In the genomic region with DNA sequence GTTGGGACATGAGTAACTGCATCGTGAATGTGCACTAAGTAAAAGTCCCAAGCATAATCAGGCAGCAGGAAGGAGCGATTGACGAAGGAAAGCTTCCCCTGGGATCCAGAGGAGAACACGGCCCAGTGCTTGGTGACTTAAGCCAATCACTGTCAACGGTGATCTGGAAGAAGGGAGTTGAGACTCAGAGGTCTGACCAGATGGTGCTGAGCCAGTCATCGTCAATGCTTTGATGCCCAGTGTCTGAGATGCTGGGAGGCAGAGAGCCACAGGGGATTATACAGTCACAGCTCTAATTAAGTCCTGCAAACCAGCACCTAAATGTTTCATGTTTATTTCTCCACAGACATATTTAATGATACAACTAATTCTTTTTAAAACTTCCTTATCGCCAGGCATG, we compare ENCODE assay signal across 23 mouse cellular contexts. TPM values are rescaled to one million over a fixed set of nuclear protein-coding genes. Genes with fewer than 3 reads are reported as not detected.
A peak's percentile ranks its signal among the peaks of the same experiment; 100 is the strongest.
DNase-seq lines count a peak whose midpoint lies in the region; ATAC-seq and TF ChIP-seq lines count a peak whose summit lies in the region.
"Had no signal": no experiment of that assay in that cellular context is flagged by ENCODE, and none has a peak within 500 bp of the region (broad histone marks: within the 10 kb centered on the region; RNA-seq: fewer than 3 reads in every experiment).

No protein-coding gene starts in this region.

- WGBS in midbrain, embryonic 10.5 days: 63% methylated on average over 7 of the region's 7 CpGs
- 58% methylated on average over 7 of the region's 7 CpGs for WGBS in midbrain, embryonic 11.5 days
- WGBS in midbrain, postnatal 0 days: 38% methylated on average over 7 of the region's 7 CpGs
- WGBS in midbrain, embryonic 13.5 days: 51% methylated on average over 7 of the region's 7 CpGs
- 72% methylated on average over 7 of the region's 7 CpGs for WGBS in intestine, postnatal 0 days

- H3K27me3 ChIP-seq in midbrain, embryonic 10.5 days (ENCODE audit: low read depth, poor library complexity, severe bottlenecking): no peaks in the 10 kb centered on the region
- no peaks in the 10 kb centered on the region for H3K27me3 ChIP-seq in midbrain, embryonic 11.5 days (ENCODE audit: control insufficient read depth, insufficient read depth, low read length)
- H3K27me3 ChIP-seq in midbrain, postnatal 0 days (ENCODE audit: insufficient read depth, low read length): no peaks in the 10 kb centered on the region
- no peaks in the 10 kb centered on the region for H3K27me3 ChIP-seq in midbrain, embryonic 13.5 days
- H3K27me3 ChIP-seq in intestine, postnatal 0 days (replicated peaks; ENCODE audit: control insufficient read depth, insufficient read depth, low read length): no peaks in the 10 kb centered on the region
- H3K27me3 ChIP-seq: forebrain, embryonic 13.5 days; hindbrain, embryonic 13.5 days had no signal

- peak; percentile 12 for DNase-seq in midbrain, embryonic 10.5 days (ENCODE audit: low spot score)
- no peak for DNase-seq in midbrain, embryonic 11.5 days (ENCODE audit: low spot score, missing footprints)
- DNase-seq in midbrain, postnatal 0 days (ENCODE audit: low spot score): peak; percentile 15
- DNase-seq in forelimb bud, embryonic 11.5 days (ENCODE audit: low read depth, low spot score): peak; percentile 28
- DNase-seq: adrenal gland, adult 8-10 months; adrenal gland, postnatal 25 days; cerebellum, adult 18-20 months; cerebellum, adult 9-10 months; cerebellum, postnatal 14 days; forebrain, postnatal 0 days; gastrocnemius, postnatal 25 days; heart, adult 2 months had no signal

- no peak overlapping the region for H3K9ac ChIP-seq in midbrain, embryonic 11.5 days (ENCODE audit: low read length)
- H3K9ac ChIP-seq in midbrain, postnatal 0 days (replicated peaks; ENCODE audit: low read length, poor library complexity, severe bottlenecking): no peak overlapping the region
- no peak overlapping the region for H3K9ac ChIP-seq in midbrain, embryonic 13.5 days (replicated peaks)
- H3K9ac ChIP-seq in intestine, postnatal 0 days (ENCODE audit: low read depth, low read length): no peak overlapping the region
- H3K9ac ChIP-seq: forebrain, embryonic 13.5 days; forebrain, postnatal 0 days; hindbrain, embryonic 13.5 days had no signal

- ATAC-seq in midbrain, embryonic 11.5 days (ENCODE audit: low FRiP score): no peak
- ATAC-seq in midbrain, postnatal 0 days (ENCODE audit: low FRiP score): no peak
- ATAC-seq in midbrain, embryonic 13.5 days: no peak
- ATAC-seq in intestine, postnatal 0 days: no peak
- ATAC-seq in inflammation-experienced regulatory T-cells, adult 6 months: no peak
- ATAC-seq: activated CD4-positive, CD25-positive, alpha-beta regulatory T cell, adult 4 months; CD4-positive, CD25-positive, alpha-beta regulatory T cell, adult 4 months; forebrain, embryonic 13.5 days; forebrain, postnatal 0 days; hindbrain, postnatal 0 days had no signal

- no peaks in the 10 kb centered on the region for H3K36me3 ChIP-seq in midbrain, embryonic 10.5 days
- no peaks in the 10 kb centered on the region for H3K36me3 ChIP-seq in midbrain, embryonic 11.5 days (ENCODE audit: control insufficient read depth, insufficient read depth, low read length)
- no peaks in the 10 kb centered on the region for H3K36me3 ChIP-seq in midbrain, postnatal 0 days (ENCODE audit: insufficient read depth, low read length)
- H3K36me3 ChIP-seq in midbrain, embryonic 13.5 days: no peaks in the 10 kb centered on the region
- H3K36me3 ChIP-seq in intestine, postnatal 0 days (ENCODE audit: control insufficient read depth, insufficient read depth): no peaks in the 10 kb centered on the region
- H3K36me3 ChIP-seq: forebrain, embryonic 10.5 days; heart, embryonic 10.5 days; hindbrain, embryonic 13.5 days had no signal

- no peaks in the 10 kb centered on the region for H3K4me1 ChIP-seq in midbrain, embryonic 10.5 days
- no peaks in the 10 kb centered on the region for H3K4me1 ChIP-seq in midbrain, embryonic 11.5 days (ENCODE audit: control insufficient read depth, insufficient read depth, low read length)
- H3K4me1 ChIP-seq in midbrain, postnatal 0 days (ENCODE audit: insufficient read depth, low read length): no peaks in the 10 kb centered on the region
- H3K4me1 ChIP-seq in midbrain, embryonic 13.5 days (replicated peaks): no peaks in the 10 kb centered on the region
- H3K4me1 ChIP-seq in intestine, postnatal 0 days (replicated peaks; ENCODE audit: control insufficient read depth, insufficient read depth, low read length): no peaks in the 10 kb centered on the region
- H3K4me1 ChIP-seq: heart, embryonic 10.5 days had no signal

- H3K9me3 ChIP-seq in midbrain, embryonic 10.5 days (replicated peaks): no peaks in the 10 kb centered on the region
- H3K9me3 ChIP-seq in midbrain, embryonic 11.5 days (ENCODE audit: control insufficient read depth, low read length): no peaks in the 10 kb centered on the region
- H3K9me3 ChIP-seq in midbrain, postnatal 0 days (ENCODE audit: low read length): no peaks in the 10 kb centered on the region
- no peaks in the 10 kb centered on the region for H3K9me3 ChIP-seq in midbrain, embryonic 13.5 days
- H3K9me3 ChIP-seq in intestine, postnatal 0 days (ENCODE audit: control insufficient read depth): no peaks in the 10 kb centered on the region
- H3K9me3 ChIP-seq: forebrain, embryonic 10.5 days; forebrain, embryonic 13.5 days; heart, embryonic 10.5 days; hindbrain, embryonic 13.5 days had no signal

- no peak overlapping the region for H3K4me3 ChIP-seq in midbrain, embryonic 10.5 days
- no peak overlapping the region for H3K4me3 ChIP-seq in midbrain, embryonic 11.5 days (ENCODE audit: low read depth, low read length)
- H3K4me3 ChIP-seq in midbrain, postnatal 0 days (ENCODE audit: low read depth, low read length): no peak overlapping the region
- H3K4me3 ChIP-seq in midbrain, embryonic 13.5 days (replicated peaks): no peak overlapping the region
- H3K4me3 ChIP-seq in intestine, postnatal 0 days (ENCODE audit: low read depth, low read length): no peak overlapping the region
- H3K4me3 ChIP-seq: forebrain, embryonic 10.5 days; forebrain, embryonic 13.5 days; heart, adult 2 months; heart, embryonic 10.5 days; hindbrain, embryonic 13.5 days had no signal

- no peak overlapping the region for H3K4me2 ChIP-seq in midbrain, embryonic 11.5 days
- H3K4me2 ChIP-seq in midbrain, postnatal 0 days (ENCODE audit: low read depth, low read length, poor library complexity, severe bottlenecking): no peak overlapping the region
- no peak overlapping the region for H3K4me2 ChIP-seq in midbrain, embryonic 13.5 days (replicated peaks)
- H3K4me2 ChIP-seq in intestine, postnatal 0 days (replicated peaks; ENCODE audit: low read depth): no peak overlapping the region
- H3K4me2 ChIP-seq: forebrain, embryonic 13.5 days; hindbrain, embryonic 13.5 days had no signal

- H3K27ac ChIP-seq in midbrain, embryonic 10.5 days (replicated peaks): no peak overlapping the region
- no peak overlapping the region for H3K27ac ChIP-seq in midbrain, embryonic 11.5 days (ENCODE audit: low read depth, low read length)
- H3K27ac ChIP-seq in midbrain, postnatal 0 days (ENCODE audit: low read depth, low read length): no peak overlapping the region
- no peak overlapping the region for H3K27ac ChIP-seq in midbrain, embryonic 13.5 days
- no peak overlapping the region for H3K27ac ChIP-seq in intestine, postnatal 0 days (ENCODE audit: low read depth, low read length)
- H3K27ac ChIP-seq: forebrain, embryonic 10.5 days; forebrain, embryonic 13.5 days; heart, adult 2 months; heart, embryonic 10.5 days; hindbrain, embryonic 13.5 days; hindbrain, postnatal 0 days had no signal

- no peak for TF ChIP-seq CTCF in midbrain, postnatal 0 days (IDR thresholded peaks at IDR 0.05)
- TF ChIP-seq CTCF in intestine, postnatal 0 days (IDR thresholded peaks at IDR 0.05; ENCODE audit: low read depth): no peak

RNA-seq across cellular contexts. Expression of a gene that starts 30.9 kb away (rescaled TPM):
- 2.6 and 2.7 TPM in 2 replicates for polyA plus RNA-seq in midbrain, embryonic 10.5 days (2016; fragmentation: Nextera tagmentation; extraction: Ambion mirVana)
- polyA plus RNA-seq in midbrain, embryonic 11.5 days (2014; fragmentation: Nextera tagmentation; extraction: Ambion mirVana): 2.5 and 2.8 TPM in 2 replicates
- total RNA-seq in midbrain, postnatal 0 days (2014; rRNA removed): 6.0 and 6.7 TPM in 2 replicates
- polyA plus RNA-seq in midbrain, postnatal 0 days (2015; fragmentation: Nextera tagmentation; extraction: Ambion mirVana): 6.4 and 6.9 TPM in 2 replicates
- polyA plus RNA-seq in midbrain, embryonic 13.5 days (2015; fragmentation: Nextera tagmentation; extraction: Ambion mirVana): 3.9 TPM in 2 replicates
- polyA plus RNA-seq in intestine, postnatal 0 days (2015; fragmentation: Nextera tagmentation; extraction: Ambion mirVana): 4.1 and 4.7 TPM in 2 replicates
- 10 to 100 TPM; 19.8 to 26.4 (median 20.9) TPM for polyA plus RNA-seq in inflammation-experienced regulatory T-cells, adult 6 months (2017; shearing (Covaris generic))
- total RNA-seq: MEL had no signal

RNA-seq across cellular contexts. Expression of a gene that starts 37.8 kb away (rescaled TPM):
- 67.9 and 72.2 TPM in 2 replicates for polyA plus RNA-seq in midbrain, embryonic 10.5 days (2016; fragmentation: Nextera tagmentation; extraction: Ambion mirVana)
- polyA plus RNA-seq in midbrain, embryonic 11.5 days (2014; fragmentation: Nextera tagmentation; extraction: Ambion mirVana): 63.2 and 69.8 TPM in 2 replicates
- 6.7 and 7.0 TPM in 2 replicates for total RNA-seq in midbrain, postnatal 0 days (2014; rRNA removed)
- 13.2 and 13.4 TPM in 2 replicates for polyA plus RNA-seq in midbrain, postnatal 0 days (2015; fragmentation: Nextera tagmentation; extraction: Ambion mirVana)
- 35.1 and 39.5 TPM in 2 replicates for polyA plus RNA-seq in midbrain, embryonic 13.5 days (2015; fragmentation: Nextera tagmentation; extraction: Ambion mirVana)
- polyA plus RNA-seq in intestine, postnatal 0 days (2015; fragmentation: Nextera tagmentation; extraction: Ambion mirVana): 132 and 135 TPM in 2 replicates
- 10 to 100 TPM; 55.2 to 62.2 (median 60.7) TPM for polyA plus RNA-seq in inflammation-experienced regulatory T-cells, adult 6 months (2017; shearing (Covaris generic))
